Mouse (Mus musculus) midbrain, embryonic 10.5 days (tissue): ENCODE data around the gene Prkce. TPM values are rescaled to one million over a fixed set of nuclear protein-coding genes. Genes with fewer than 3 reads are reported as not detected.
A peak's percentile ranks its signal among the peaks of the same experiment; 100 is the strongest.

Experiments
- DNase-seq: peaks from one replicate; pipeline ENCODE4 v3.0.0-alpha.2; 2017; ENCODE audit warnings: low spot score
- H3K27ac ChIP-seq: fragments of 300-500 bp; sonication (generic); replicated peaks from 2 replicates; pipeline ENCODE4 v1.5.1; 2016; ENCODE audit warnings: mild to moderate bottlenecking
- H3K27me3 ChIP-seq: fragments of 300-500 bp; sonication (generic); 2 replicates; pipeline ENCODE4 v1.6.1; 2016; ENCODE audit warnings: low read depth, mild to moderate bottlenecking; ENCODE audit not compliant: poor library complexity, severe bottlenecking
- H3K36me3 ChIP-seq: fragments of 300-500 bp; sonication (generic); 2 replicates; pipeline ENCODE4 v1.6.1; 2016; ENCODE audit warnings: mild to moderate bottlenecking, moderate library complexity
- H3K4me1 ChIP-seq: fragments of 300-500 bp; sonication (generic); 2 replicates; pipeline ENCODE4 v1.6.1; 2016
- H3K4me3 ChIP-seq: fragments of 300-500 bp; sonication (generic); 2 replicates; pipeline ENCODE4 v1.5.1; 2016; ENCODE audit warnings: mild to moderate bottlenecking, moderate library complexity
- H3K9me3 ChIP-seq: fragments of 300-500 bp; sonication (generic); replicated peaks from 2 replicates; pipeline ENCODE4 v1.6.1; 2016; ENCODE audit warnings: mild to moderate bottlenecking
- WGBS: fragments of 180-500 bp; shearing (Covaris S2); methylation state at CpG from one replicate; pipeline ENCODE4 v1.1.7; 2016; 5-methylcytosine and 5-hydroxymethylcytosine counted together
- polyA plus RNA-seq: library from polyadenylated mRNA; unstranded; fragments of >200 nt; fragmentation: Nextera tagmentation; extraction: Ambion mirVana; gene quantifications from 2 replicates; pipeline ENCODE4 v1.2.1, GENCODE M21; 2016

Gene Prkce
- polyA plus RNA-seq, 1 experiment from 2014 or later, result 2.9 TPM

GRCm38 (mm10) chr17:86277032-86277798 lies 109.6 kb downstream of the Prkce start:
- no peak for DNase-seq
- no peaks in the 10 kb centered on the region for H3K9me3 ChIP-seq
- H3K36me3 ChIP-seq, result no peaks in the 10 kb centered on the region
- H3K27ac ChIP-seq, result no peak overlapping the region
- H3K27me3 ChIP-seq, result no peaks in the 10 kb centered on the region
- 71% methylated on average over 8 of the region's 8 CpGs for WGBS
- H3K4me1 ChIP-seq, result peaks cover 21% of the 10 kb centered on the region
- H3K4me3 ChIP-seq, result no peak overlapping the region

- Histone ChIP-seq H3K27me3 (no peaks in the 10 kb centered on the region), H3K36me3 (no peaks in the 10 kb centered on the region), H3K27ac (no peak overlapping the region), H3K9me3 (no peaks in the 10 kb centered on the region), H3K4me1 (peaks cover 20% of the 10 kb centered on the region), H3K4me3 (no peak overlapping the region)
- DNase-seq, result no peak
- WGBS, result 81% methylated on average over 5 of the region's 5 CpGs
Observed at GRCm38 (mm10) chr17:86277999-86278526, 110.5 kb downstream of the Prkce start.

- Histone ChIP-seq H3K36me3 (no peaks in the 10 kb centered on the region), H3K9me3 (no peaks in the 10 kb centered on the region), H3K4me3 (no peak overlapping the region), H3K4me1 (peaks cover 20% of the 10 kb centered on the region), H3K27ac (no peak overlapping the region), H3K27me3 (no peaks in the 10 kb centered on the region)
- DNase-seq, result no peak
- 66% methylated on average over 10 of the region's 10 CpGs for WGBS
Observed at GRCm38 (mm10) chr17:86279751-86280150, 112.2 kb downstream of the Prkce start.

- Histone ChIP-seq H3K27me3 (no peaks in the 10 kb centered on the region), H3K9me3 (no peaks in the 10 kb centered on the region), H3K4me1 (peaks cover 20% of the 10 kb centered on the region), H3K4me3 (no peak overlapping the region), H3K36me3 (no peaks in the 10 kb centered on the region), H3K27ac (0 out of 2 replicates have a peak overlapping the region, but pooled peaks have one; percentile 33)
- DNase-seq, result no peak
- WGBS, result 36% methylated on average over 5 of the region's 5 CpGs
Observed at GRCm38 (mm10) chr17:86283741-86284140, 116.2 kb downstream of the Prkce start.

GRCm38 (mm10) chr17:86285058-86285457 lies 117.5 kb downstream of the Prkce start:
- no peak for DNase-seq
- Histone ChIP-seq H3K36me3 (no peaks in the 10 kb centered on the region), H3K9me3 (no peaks in the 10 kb centered on the region), H3K27me3 (no peaks in the 10 kb centered on the region), H3K4me1 (peaks cover 16% of the 10 kb centered on the region), H3K4me3 (no peak overlapping the region), H3K27ac (no peak overlapping the region)
- WGBS, result 90% methylated on average over 5 of the region's 5 CpGs

- no peaks in the 10 kb centered on the region for H3K27me3 ChIP-seq
- peaks cover 13% of the 10 kb centered on the region for H3K4me1 ChIP-seq
- DNase-seq, result no peak
Observed at GRCm38 (mm10) chr17:86286747-86287271, 119.2 kb downstream of the Prkce start.

GRCm38 (mm10) chr17:86292711-86293110 lies 125.1 kb downstream of the Prkce start:
- Histone ChIP-seq H3K4me1 (peaks cover 13% of the 10 kb centered on the region), H3K36me3 (no peaks in the 10 kb centered on the region), H3K4me3 (no peak overlapping the region), H3K9me3 (no peaks in the 10 kb centered on the region), H3K27me3 (no peaks in the 10 kb centered on the region), H3K27ac (no peak overlapping the region)
- WGBS, result 93% methylated on average over 6 of the region's 6 CpGs
- no peak for DNase-seq

More at GRCm38 (mm10) chr17:86286747-86287271, 119.2 kb downstream of the Prkce start:
- H3K9me3 ChIP-seq, result no peaks in the 10 kb centered on the region
- H3K36me3 ChIP-seq, result no peaks in the 10 kb centered on the region
- WGBS, result 86% methylated on average over 7 of the region's 7 CpGs
- H3K4me3 ChIP-seq, result no peak overlapping the region
- H3K27ac ChIP-seq, result no peak overlapping the region

- Histone ChIP-seq H3K36me3 (no peaks in the 10 kb centered on the region), H3K4me3 (0 out of 2 replicates have a peak overlapping the region, but pooled peaks have one; percentile 14), H3K9me3 (no peaks in the 10 kb centered on the region), H3K27me3 (no peaks in the 10 kb centered on the region), H3K27ac (no peak overlapping the region), H3K4me1 (peaks cover 17% of the 10 kb centered on the region)
- peak; percentile 41 for DNase-seq
- WGBS, result 53% methylated on average over 10 of the region's 10 CpGs
Observed at GRCm38 (mm10) chr17:86293247-86293744, 125.7 kb downstream of the Prkce start.

- WGBS, result 93% methylated on average over 3 of the region's 3 CpGs
- Histone ChIP-seq H3K27me3 (no peaks in the 10 kb centered on the region), H3K4me1 (peaks cover 27% of the 10 kb centered on the region), H3K27ac (no peak overlapping the region), H3K36me3 (no peaks in the 10 kb centered on the region), H3K4me3 (no peak overlapping the region), H3K9me3 (no peaks in the 10 kb centered on the region)
- DNase-seq, result no peak
Observed at GRCm38 (mm10) chr17:86299576-86299975, 132.0 kb downstream of the Prkce start.

GRCm38 (mm10) chr17:86300774-86301595 lies 133.4 kb downstream of the Prkce start:
- 72% methylated on average over 22 of the region's 22 CpGs for WGBS
- H3K27ac ChIP-seq, result peak overlapping the region; percentile 74

GRCm38 (mm10) chr17:86302266-86302665 lies 134.7 kb downstream of the Prkce start:
- Histone ChIP-seq H3K4me1 (peaks cover 31% of the 10 kb centered on the region), H3K27me3 (no peaks in the 10 kb centered on the region), H3K9me3 (no peaks in the 10 kb centered on the region), H3K36me3 (no peaks in the 10 kb centered on the region), H3K27ac (0 out of 2 replicates have a peak overlapping the region, but pooled peaks have one; percentile 9), H3K4me3 (no peak overlapping the region)
- no peak for DNase-seq
- 92% methylated on average over 11 of the region's 11 CpGs for WGBS

More at GRCm38 (mm10) chr17:86300774-86301595, 133.4 kb downstream of the Prkce start:
- Histone ChIP-seq H3K27me3 (no peaks in the 10 kb centered on the region), H3K4me1 (peaks cover 27% of the 10 kb centered on the region), H3K36me3 (no peaks in the 10 kb centered on the region), H3K9me3 (no peaks in the 10 kb centered on the region), H3K4me3 (no peak overlapping the region)
- DNase-seq, result no peak

- no peak overlapping the region for H3K27ac ChIP-seq
- no peaks in the 10 kb centered on the region for H3K9me3 ChIP-seq
- no peaks in the 10 kb centered on the region for H3K36me3 ChIP-seq
- DNase-seq, result no peak
- no peaks in the 10 kb centered on the region for H3K27me3 ChIP-seq
- H3K4me1 ChIP-seq, result peaks cover 26% of the 10 kb centered on the region
- H3K4me3 ChIP-seq, result no peak overlapping the region
- WGBS, result 92% methylated on average over 14 of the region's 14 CpGs
Observed at GRCm38 (mm10) chr17:86302861-86303331, 135.3 kb downstream of the Prkce start.
